ENCODE assay signal across 16 mouse cellular contexts in genomic region chr1:89124076-89124475, GRCm38 (mm10). TPM values are rescaled to one million over a fixed set of nuclear protein-coding genes. Genes with fewer than 3 reads are reported as not detected.
DNase-seq lines count a peak whose midpoint lies in the region; ATAC-seq lines count a peak whose summit lies in the region.
"Had no signal": no experiment of that assay in that cellular context is flagged by ENCODE, and none has a peak within 500 bp of the region (broad histone marks: within the 10 kb centered on the region; RNA-seq: fewer than 3 reads in every experiment).

No protein-coding gene starts in this region.

- no peak overlapping the region for H3K9ac ChIP-seq in lung, embryonic 15.5 days
- H3K9ac ChIP-seq: forebrain, postnatal 0 days; hindbrain, embryonic 13.5 days; stomach, embryonic 15.5 days had no signal

- WGBS in lung, embryonic 15.5 days: 61% methylated on average over 7 of the region's 7 CpGs

- no peak overlapping the region for H3K4me2 ChIP-seq in lung, embryonic 15.5 days
- H3K4me2 ChIP-seq: hindbrain, embryonic 13.5 days; stomach, embryonic 15.5 days had no signal

- H3K4me3 ChIP-seq in lung, embryonic 15.5 days: no peak overlapping the region
- H3K4me3 ChIP-seq: hindbrain, embryonic 13.5 days; stomach, embryonic 15.5 days had no signal

- ATAC-seq in lung, embryonic 15.5 days (ENCODE audit: borderline replicate concordance, extremely low read depth, low FRiP score, low TSS enrichment): no peak
- ATAC-seq: forebrain, postnatal 0 days; intestine, postnatal 0 days had no signal

- H3K36me3 ChIP-seq in lung, embryonic 15.5 days: 0 out of 2 replicates have a peak, but pooled peaks cover 3% of the 10 kb centered on the region
- H3K36me3 ChIP-seq: hindbrain, embryonic 13.5 days had no signal

- H3K27ac ChIP-seq in lung, embryonic 15.5 days: peak overlapping the region; percentile 42
- H3K27ac ChIP-seq: hindbrain, embryonic 13.5 days; stomach, embryonic 15.5 days had no signal

- no peaks in the 10 kb centered on the region for H3K9me3 ChIP-seq in lung, embryonic 15.5 days
- H3K9me3 ChIP-seq: hindbrain, embryonic 13.5 days; stomach, embryonic 15.5 days had no signal

- intact Hi-C loops in heart, postnatal 10 days (cut with DNase I): no loop called here

- peak; percentile 95 for DNase-seq in heart, adult 11 months
- DNase-seq in heart, postnatal 10 days: no peak
- peak; percentile 45 for DNase-seq in urinary bladder, postnatal 14 days (ENCODE audit: low spot score)
- DNase-seq in urinary bladder, postnatal 36 days (ENCODE audit: low spot score in 2 of 2): no peak
- no peak for DNase-seq in cerebellum, adult 11-12 months
- DNase-seq in cerebellum, postnatal 4 days (ENCODE audit: low spot score in 2 of 2): no peak
- no peak for DNase-seq in thymus, postnatal 10 days (ENCODE audit: low spot score in 2 of 2)
- DNase-seq: B cell, adult 2 months; cerebellum, adult 11 months; forebrain, postnatal 0 days; gastrocnemius, postnatal 14 days; kidney, postnatal 4 days had no signal

- no peaks in the 10 kb centered on the region for H3K27me3 ChIP-seq in lung, embryonic 15.5 days
- H3K27me3 ChIP-seq: hindbrain, embryonic 13.5 days; stomach, embryonic 15.5 days had no signal

- peaks cover 60% of the 10 kb centered on the region for H3K4me1 ChIP-seq in lung, embryonic 15.5 days

RNA-seq across cellular contexts. Expression of gene Sh3bp4, which starts 53.9 kb away (rescaled TPM):
- 10 to 100 TPM; 26.2 to 28.6 TPM for total RNA-seq in heart, postnatal 10 days (2021)
- polyA plus RNA-seq in lung, embryonic 15.5 days (2015; fragmentation: Nextera tagmentation; extraction: Ambion mirVana): 25.2 and 27.1 TPM in 2 replicates

Comparison
In these comparisons a context has a peak if more than half of its experiments do, and no peak if none do; other contexts are left out.
1. DNase-seq: peak in heart, adult 11 months (single experiment) and urinary bladder, postnatal 14 days (single experiment); none in heart, postnatal 10 days (0 of 2), urinary bladder, postnatal 36 days (0 of 2), cerebellum, adult 11-12 months (single experiment), cerebellum, postnatal 4 days (0 of 2) and thymus, postnatal 10 days (0 of 2).